Mouse (Mus musculus) right cerebral cortex, postnatal 14 days (tissue): ENCODE results near the gene Srd5a3.
A peak's percentile ranks its signal among the peaks of the same experiment; 100 is the strongest.
"Not testable (repeated sequence)": the region's sequence is repeated elsewhere in the genome, so short reads cannot be mapped to it uniquely, and the experiment has no call there.

Experiments used
- DNase-seq: peaks from one replicate; pipeline ENCODE4 v3.0.0; 2022

Srd5a3 gene

GRCm38 (mm10) chr5:76139808-76140729 is at the start of gene Srd5a3:
Srd5a3 (plus strand) TSS chr5:76140271.
- DNase-seq: peak; percentile 96

- not testable (repeated sequence) for DNase-seq
Measured at GRCm38 (mm10) chr5:76103809-76104208, 36.3 kb upstream of the Srd5a3 start.

- no peak for DNase-seq
Measured at GRCm38 (mm10) chr5:76107306-76107705, 32.8 kb upstream of the Srd5a3 start.

GRCm38 (mm10) chr5:76108496-76108895 is 31.6 kb upstream of the Srd5a3 start:
- DNase-seq: no peak

- DNase-seq: no peak
Measured at GRCm38 (mm10) chr5:76111173-76111572, 28.9 kb upstream of the Srd5a3 start.

GRCm38 (mm10) chr5:76112016-76112415 is 28.1 kb upstream of the Srd5a3 start:
- DNase-seq: no peak

- DNase-seq: no peak
Measured at GRCm38 (mm10) chr5:76115436-76116041, 24.5 kb upstream of the Srd5a3 start.

- peak; percentile 76 for DNase-seq
Measured at GRCm38 (mm10) chr5:76118441-76118840, 21.6 kb upstream of the Srd5a3 start.

- no peak for DNase-seq
Measured at GRCm38 (mm10) chr5:76120634-76121033, 19.4 kb upstream of the Srd5a3 start.

- DNase-seq: no peak
Measured at GRCm38 (mm10) chr5:76127584-76128316, 12.3 kb upstream of the Srd5a3 start.

GRCm38 (mm10) chr5:76130292-76130691 is 9.8 kb upstream of the Srd5a3 start:
- DNase-seq: no peak

- no peak for DNase-seq
Measured at GRCm38 (mm10) chr5:76131990-76132389, 8.1 kb upstream of the Srd5a3 start.

GRCm38 (mm10) chr5:76135644-76136043 is 4.4 kb upstream of the Srd5a3 start:
- no peak for DNase-seq

- DNase-seq: no peak
Measured at GRCm38 (mm10) chr5:76136271-76136670, 3.8 kb upstream of the Srd5a3 start.

- no peak for DNase-seq
Measured at GRCm38 (mm10) chr5:76137586-76137985, 2.5 kb upstream of the Srd5a3 start.

- no peak for DNase-seq
Measured at GRCm38 (mm10) chr5:76138071-76138470, 2.0 kb upstream of the Srd5a3 start.

GRCm38 (mm10) chr5:76138512-76138911 is 1.6 kb upstream of the Srd5a3 start:
- DNase-seq: no peak

- no peak for DNase-seq
Measured at GRCm38 (mm10) chr5:76139171-76139671, 850 bp upstream of the Srd5a3 start.

GRCm38 (mm10) chr5:76140730-76141066 is 627 bp downstream of the Srd5a3 start:
- no peak for DNase-seq

- DNase-seq: no peak
Measured at GRCm38 (mm10) chr5:76143356-76143755, 3.3 kb downstream of the Srd5a3 start.

GRCm38 (mm10) chr5:76146401-76146800 is 6.3 kb downstream of the Srd5a3 start:
- no peak for DNase-seq

- no peak for DNase-seq
Measured at GRCm38 (mm10) chr5:76149436-76149835, 9.4 kb downstream of the Srd5a3 start.

- DNase-seq: no peak
Measured at GRCm38 (mm10) chr5:76152956-76153355, 12.9 kb downstream of the Srd5a3 start.
